Mouse (Mus musculus) intestine, postnatal 0 days (tissue): ENCODE data around the gene Rassf9. TPM values are rescaled to one million over a fixed set of nuclear protein-coding genes. Genes with fewer than 3 reads are reported as not detected.

ENCODE experiments used
- ATAC-seq: fragments of 200-750 bp; cut with Nextera tagmentation; 2 replicates; pipeline ENCODE4 v1.8.0; 2017; ENCODE audit warnings: mild to moderate bottlenecking, moderate TSS enrichment, moderate library complexity
- H3K27ac ChIP-seq: fragments of 300-500 bp; sonication (generic); 2 replicates; pipeline ENCODE4 v1.5.1; 2014; ENCODE audit warnings: mild to moderate bottlenecking, low read depth, low read length, moderate library complexity
- H3K27me3 ChIP-seq: fragments of 300-500 bp; sonication (generic); replicated peaks from 2 replicates; pipeline ENCODE4 v1.6.1; 2014; ENCODE audit warnings: low read length, mixed read lengths; ENCODE audit not compliant: control insufficient read depth, insufficient read depth
- H3K36me3 ChIP-seq: fragments of 300-500 bp; sonication (generic); 2 replicates; pipeline ENCODE4 v1.6.1; 2014; ENCODE audit warnings: mild to moderate bottlenecking, moderate library complexity; ENCODE audit not compliant: control insufficient read depth, insufficient read depth
- H3K4me1 ChIP-seq: fragments of 300-500 bp; sonication (generic); replicated peaks from 2 replicates; pipeline ENCODE4 v1.6.1; 2014; ENCODE audit warnings: antibody characterized with exemption, low read length, mixed read lengths; ENCODE audit not compliant: control insufficient read depth, insufficient read depth
- H3K4me2 ChIP-seq: fragments of 300-500 bp; sonication (generic); replicated peaks from 2 replicates; pipeline ENCODE4 v1.6.1; 2014; ENCODE audit warnings: low read depth, mild to moderate bottlenecking, moderate library complexity
- H3K4me3 ChIP-seq: fragments of 300-500 bp; sonication (generic); 2 replicates; pipeline ENCODE4 v1.5.1; 2014; ENCODE audit warnings: low read depth, low read length
- H3K9ac ChIP-seq: fragments of 300-500 bp; sonication (generic); 2 replicates; pipeline ENCODE4 v1.6.1; 2014; ENCODE audit warnings: mild to moderate bottlenecking, low read depth, low read length
- H3K9me3 ChIP-seq: fragments of 300-500 bp; sonication (generic); 2 replicates; pipeline ENCODE4 v1.6.1; 2016; ENCODE audit warnings: mixed run types; ENCODE audit not compliant: control insufficient read depth
- CTCF ChIP-seq: sonication (generic); IDR thresholded peaks from 2 replicates; pipeline ENCODE4 v1.5.1; 2016; ENCODE audit warnings: low read depth, mild to moderate bottlenecking, control low read depth, antibody characterized with exemption, moderate library complexity
- WGBS: fragments of 180-500 bp; shearing (Covaris S2); extraction: QIAGEN DNeasy Blood & Tissue Kit; methylation state at CpG from one replicate; pipeline ENCODE4 v1.1.7; 2014; 5-methylcytosine and 5-hydroxymethylcytosine counted together
- polyA plus RNA-seq: library from polyadenylated mRNA; unstranded; fragments of >200 nt; fragmentation: Nextera tagmentation; extraction: Ambion mirVana; gene quantifications from 2 replicates; pipeline ENCODE4 v1.2.1, GENCODE M21; 2015

Rassf9 gene
- 1.4 and 1.5 TPM in 2 replicates for polyA plus RNA-seq

- H3K27ac ChIP-seq, result no peak within 1 kb of the TSS
- H3K4me1 ChIP-seq, result 0 out of 2 replicates have a peak, but pooled peaks cover 2% of the 10 kb centered on the region
- H3K9me3 ChIP-seq, result no peaks in the 10 kb centered on the region
- H3K4me3 ChIP-seq, result peak within 1 kb of the TSS; percentile 16; the same call in 1 of the 2 replicates
- no peaks in the 10 kb centered on the region for H3K36me3 ChIP-seq
- TF ChIP-seq CTCF, result no peak
- no peaks in the 10 kb centered on the region for H3K27me3 ChIP-seq
- no peak within 1 kb of the TSS for H3K9ac ChIP-seq
- peak; percentile 67 for ATAC-seq
- WGBS, result 9% methylated on average over 5 of the region's 5 CpGs
- peak within 1 kb of the TSS; percentile 35 for H3K4me2 ChIP-seq
These were observed at the start of gene Rassf9 for GRCm38 (mm10) chr10:102511807-102512461. Gene Rassf9 (plus strand): TSS chr10:102512222.

GRCm38 (mm10) chr10:102469412-102469811 is 42.6 kb upstream of the Rassf9 start:
- no peak overlapping the region for H3K4me3 ChIP-seq
- no peak for TF ChIP-seq CTCF
- H3K9me3 ChIP-seq, result no peaks in the 10 kb centered on the region
- no peaks in the 10 kb centered on the region for H3K36me3 ChIP-seq
- peak; percentile 86 for ATAC-seq
- WGBS, result 63% methylated on average over 2 of the region's 2 CpGs
- no peak overlapping the region for H3K27ac ChIP-seq
- H3K4me1 ChIP-seq, result no peaks in the 10 kb centered on the region
- no peak overlapping the region for H3K4me2 ChIP-seq
- no peak overlapping the region for H3K9ac ChIP-seq
- no peaks in the 10 kb centered on the region for H3K27me3 ChIP-seq

GRCm38 (mm10) chr10:102490386-102490785 is 21.6 kb upstream of the Rassf9 start, which contains the start of gene Nts:
Gene Nts (minus strand): TSS chr10:102490486.
- 32% methylated on average over 3 of the region's 3 CpGs for WGBS
- H3K9ac ChIP-seq, result no peak within 1 kb of the TSS

GRCm38 (mm10) chr10:102491792-102492191 is 20.2 kb upstream of the Rassf9 start:
- 9% methylated on average over 3 of the region's 3 CpGs for WGBS
- H3K27ac ChIP-seq, result no peak overlapping the region
- H3K9ac ChIP-seq, result no peak overlapping the region
- H3K4me3 ChIP-seq, result no peak overlapping the region
- no peaks in the 10 kb centered on the region for H3K27me3 ChIP-seq
- no peaks in the 10 kb centered on the region for H3K9me3 ChIP-seq
- TF ChIP-seq CTCF, result peak; percentile 78
- H3K4me2 ChIP-seq, result no peak overlapping the region
- ATAC-seq, result no peak
- H3K36me3 ChIP-seq, result no peaks in the 10 kb centered on the region
- H3K4me1 ChIP-seq, result no peaks in the 10 kb centered on the region

More at GRCm38 (mm10) chr10:102490386-102490785, 21.6 kb upstream of the Rassf9 start, which contains the start of gene Nts:
- no peak within 1 kb of the TSS for H3K4me3 ChIP-seq
- no peak for ATAC-seq
- H3K27me3 ChIP-seq, result no peaks in the 10 kb centered on the region
- no peak within 1 kb of the TSS for H3K4me2 ChIP-seq
- no peaks in the 10 kb centered on the region for H3K36me3 ChIP-seq
- no peak within 1 kb of the TSS for H3K27ac ChIP-seq
- no peak for TF ChIP-seq CTCF
- H3K9me3 ChIP-seq, result no peaks in the 10 kb centered on the region
- H3K4me1 ChIP-seq, result no peaks in the 10 kb centered on the region

- H3K27ac ChIP-seq, result no peak overlapping the region
- 24% methylated on average over 4 of the region's 4 CpGs for WGBS
These were observed 13.3 kb upstream of the Rassf9 start for GRCm38 (mm10) chr10:102498754-102499153.

GRCm38 (mm10) chr10:102507386-102507785 is 4.6 kb upstream of the Rassf9 start:
- TF ChIP-seq CTCF, result no peak
- Histone ChIP-seq H3K4me3 (no peak overlapping the region), H3K27ac (no peak overlapping the region), H3K36me3 (no peaks in the 10 kb centered on the region), H3K9me3 (no peaks in the 10 kb centered on the region), H3K27me3 (no peaks in the 10 kb centered on the region), H3K9ac (no peak overlapping the region), H3K4me2 (no peak overlapping the region), H3K4me1 (0 out of 2 replicates have a peak, but pooled peaks cover 2% of the 10 kb centered on the region)
- WGBS, result 51% methylated on average over 4 of the region's 4 CpGs
- no peak for ATAC-seq

More at GRCm38 (mm10) chr10:102498754-102499153, 13.3 kb upstream of the Rassf9 start:
- H3K4me2 ChIP-seq, result no peak overlapping the region
- H3K4me1 ChIP-seq, result no peaks in the 10 kb centered on the region
- H3K27me3 ChIP-seq, result no peaks in the 10 kb centered on the region
- ATAC-seq, result no peak
- H3K4me3 ChIP-seq, result no peak overlapping the region
- H3K9ac ChIP-seq, result no peak overlapping the region
- peak; percentile 83 for TF ChIP-seq CTCF
- H3K9me3 ChIP-seq, result no peaks in the 10 kb centered on the region
- H3K36me3 ChIP-seq, result no peaks in the 10 kb centered on the region
